Mouse (Mus musculus): Measurements from ENCODE around the gene Mphosph9. TPM values are rescaled to one million over a fixed set of nuclear protein-coding genes. Genes with fewer than 3 reads are reported as not detected.
A peak's percentile ranks its signal among the peaks of the same experiment; 100 is the strongest.

The Mphosph9 gene
- polyA plus RNA-seq, 1 experiment, result 3.1 TPM

GRCm38 (mm10) chr5:124259133-124259532, 68.6 kb downstream of the Mphosph9 start:
- no peaks in the 10 kb centered on the region for H3K4me1 ChIP-seq (ENCODE audit: control insufficient read depth, insufficient read depth, low read length)
- no peaks in the 10 kb centered on the region; the same call in 1 of the 2 replicates for H3K36me3 ChIP-seq (ENCODE audit: control insufficient read depth, insufficient read depth, low read length)
- H3K27ac ChIP-seq (ENCODE audit: insufficient read depth, low read depth, low read length), result no peak overlapping the region
- no peak for TF ChIP-seq CTCF (conservative IDR thresholded peaks at IDR 0.05; ENCODE audit: insufficient read depth, insufficient read length, low read depth, low read length)
- H3K4me3 ChIP-seq (ENCODE audit: insufficient read depth, low read depth, low read length), result no peak overlapping the region
- WGBS, result 63% methylated on average over 2 of the region's 2 CpGs
- no peaks in the 10 kb centered on the region for H3K27me3 ChIP-seq (replicated peaks; ENCODE audit: control insufficient read depth, insufficient read depth, low read length)
- DNase-seq, result no peak

DNA sequence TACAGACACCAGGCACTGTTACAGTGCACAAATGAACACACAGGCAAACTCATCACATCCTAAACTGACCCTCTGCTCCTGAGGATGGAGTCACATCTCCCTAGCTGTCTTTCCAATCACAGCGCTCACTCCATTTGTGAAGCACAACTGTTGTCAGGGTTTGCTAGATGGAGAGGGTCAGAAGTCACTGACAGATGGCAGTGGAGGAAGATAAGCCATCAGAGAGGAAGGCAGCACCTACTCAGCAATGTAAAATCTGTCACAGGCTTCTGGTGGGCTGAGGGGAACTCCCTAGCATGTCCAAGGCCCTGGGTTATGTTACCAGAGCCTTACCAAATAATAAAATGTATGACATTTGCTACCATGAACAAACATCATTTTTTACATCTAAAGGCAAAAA, 69.7 kb downstream of the Mphosph9 start:
- Histone ChIP-seq H3K4me3 (ENCODE audit: insufficient read depth, low read depth, low read length) (no peak overlapping the region), H3K27ac (ENCODE audit: insufficient read depth, low read depth, low read length) (no peak overlapping the region), H3K27me3 (replicated peaks; ENCODE audit: control insufficient read depth, insufficient read depth, low read length) (no peaks in the 10 kb centered on the region), H3K4me1 (ENCODE audit: control insufficient read depth, insufficient read depth, low read length) (no peaks in the 10 kb centered on the region), H3K36me3 (ENCODE audit: control insufficient read depth, insufficient read depth, low read length) (no peaks in the 10 kb centered on the region; the same call in 1 of the 2 replicates)
- no peak for TF ChIP-seq CTCF (conservative IDR thresholded peaks at IDR 0.05; ENCODE audit: insufficient read depth, insufficient read length, low read depth, low read length)
- no peak for TF ChIP-seq POLR2A (IDR thresholded peaks at IDR 0.05; ENCODE audit: low read depth, low read length)
- no peak for DNase-seq
- 100% methylated on average over 1 of the region's 1 CpGs for WGBS

GRCm38 (mm10) chr5:124255141-124255540, 72.6 kb downstream of the Mphosph9 start:
- H3K36me3 ChIP-seq (ENCODE audit: control insufficient read depth, insufficient read depth, low read length), result no peaks in the 10 kb centered on the region; the same call in 1 of the 2 replicates
- H3K27me3 ChIP-seq (replicated peaks; ENCODE audit: control insufficient read depth, insufficient read depth, low read length), result no peaks in the 10 kb centered on the region
- 85% methylated on average over 7 of the region's 7 CpGs for WGBS
- H3K27ac ChIP-seq (ENCODE audit: insufficient read depth, low read depth, low read length), result no peak overlapping the region
- H3K4me1 ChIP-seq (ENCODE audit: control insufficient read depth, insufficient read depth, low read length), result 0 out of 2 replicates have a peak, but pooled peaks cover 4% of the 10 kb centered on the region
- no peak for TF ChIP-seq POLR2A (IDR thresholded peaks at IDR 0.05; ENCODE audit: low read depth, low read length)
- TF ChIP-seq CTCF (conservative IDR thresholded peaks at IDR 0.05; ENCODE audit: insufficient read depth, insufficient read length, low read depth, low read length), result no peak
- no peak overlapping the region for H3K4me3 ChIP-seq (ENCODE audit: insufficient read depth, low read depth, low read length)
- no peak for DNase-seq

GRCm38 (mm10) chr5:124253555-124253954, 74.2 kb downstream of the Mphosph9 start:
- no peak for DNase-seq
- WGBS, result 85% methylated on average over 8 of the region's 8 CpGs
- TF ChIP-seq POLR2A (IDR thresholded peaks at IDR 0.05; ENCODE audit: low read depth, low read length) (no peak), CTCF (conservative IDR thresholded peaks at IDR 0.05; ENCODE audit: insufficient read depth, insufficient read length, low read depth, low read length) (no peak)
- Histone ChIP-seq H3K27me3 (replicated peaks; ENCODE audit: control insufficient read depth, insufficient read depth, low read length) (no peaks in the 10 kb centered on the region), H3K27ac (ENCODE audit: insufficient read depth, low read depth, low read length) (no peak overlapping the region), H3K4me3 (ENCODE audit: insufficient read depth, low read depth, low read length) (no peak overlapping the region), H3K4me1 (ENCODE audit: control insufficient read depth, insufficient read depth, low read length) (peaks cover 4% of the 10 kb centered on the region; the same call in 1 of the 2 replicates), H3K36me3 (ENCODE audit: control insufficient read depth, insufficient read depth, low read length) (no peaks in the 10 kb centered on the region; the same call in 1 of the 2 replicates)

DNA sequence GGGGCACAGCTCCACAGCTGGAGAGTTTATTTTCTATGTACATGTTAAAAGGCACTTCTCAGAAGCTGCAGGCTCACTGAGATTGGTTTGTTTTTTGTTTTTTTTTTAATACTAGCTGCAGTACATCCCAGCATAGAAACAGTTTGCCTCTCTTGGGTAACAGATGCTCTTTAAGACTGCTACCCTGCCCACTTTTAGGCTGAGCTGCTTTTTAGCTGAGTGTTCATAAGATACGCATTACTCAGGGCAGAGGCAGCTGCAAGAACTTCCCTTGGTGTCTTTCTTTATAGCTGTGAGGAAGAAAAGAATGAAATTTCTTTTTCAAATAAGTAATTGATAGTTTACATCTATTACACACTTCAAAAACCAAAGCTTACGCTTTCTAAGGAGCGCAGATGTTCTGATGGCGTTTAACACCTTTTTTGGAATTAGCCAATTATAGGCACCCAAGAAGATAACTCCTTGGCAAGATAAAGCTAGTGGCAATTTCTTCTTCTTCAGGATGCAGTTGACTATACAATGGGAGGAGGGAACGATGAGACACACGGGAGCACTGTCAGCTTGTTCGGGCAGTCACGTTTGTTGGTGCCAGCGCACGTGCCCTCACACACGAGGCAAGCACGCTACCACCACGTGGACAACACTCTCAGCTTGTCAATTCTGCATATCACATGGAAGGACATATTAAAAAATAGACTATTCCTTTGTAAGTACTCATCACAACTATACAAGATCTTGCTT, 75.0 kb downstream of the Mphosph9 start:
- Histone ChIP-seq H3K27ac (ENCODE audit: insufficient read depth, low read depth, low read length) (no peak overlapping the region), H3K36me3 (ENCODE audit: control insufficient read depth, insufficient read depth, low read length) (no peaks in the 10 kb centered on the region; the same call in 1 of the 2 replicates), H3K27me3 (replicated peaks; ENCODE audit: control insufficient read depth, insufficient read depth, low read length) (no peaks in the 10 kb centered on the region), H3K4me1 (ENCODE audit: control insufficient read depth, insufficient read depth, low read length) (peaks cover 4% of the 10 kb centered on the region; the same call in 1 of the 2 replicates), H3K4me3 (ENCODE audit: insufficient read depth, low read depth, low read length) (no peak overlapping the region)
- no peak for DNase-seq
- 96% methylated on average over 13 of the region's 13 CpGs for WGBS
- TF ChIP-seq POLR2A (IDR thresholded peaks at IDR 0.05; ENCODE audit: low read depth, low read length), result no peak

DNA sequence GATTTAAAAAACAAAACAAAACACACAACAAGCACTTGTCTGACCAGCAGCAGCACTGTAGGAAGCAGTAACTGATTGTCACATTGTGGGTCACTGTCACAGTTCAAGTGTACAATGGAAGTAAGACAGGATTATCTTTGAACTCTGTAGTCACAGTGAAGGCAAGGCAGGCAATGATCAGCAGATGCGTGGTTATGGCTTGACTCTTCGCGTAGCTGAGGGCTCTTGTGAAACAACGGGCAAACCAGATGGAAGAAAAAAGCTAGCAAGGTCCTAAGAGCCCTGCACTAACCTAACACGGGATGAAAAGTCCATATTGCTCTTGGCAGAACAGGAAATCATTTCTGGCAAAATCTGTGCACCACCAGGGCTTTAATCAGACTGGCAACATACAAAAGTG, 76.7 kb downstream of the Mphosph9 start:
- no peaks in the 10 kb centered on the region for H3K27me3 ChIP-seq (replicated peaks; ENCODE audit: control insufficient read depth, insufficient read depth, low read length)
- TF ChIP-seq CTCF (conservative IDR thresholded peaks at IDR 0.05; ENCODE audit: insufficient read depth, insufficient read length, low read depth, low read length) (no peak), POLR2A (IDR thresholded peaks at IDR 0.05; ENCODE audit: low read depth, low read length) (no peak)
- peaks cover 4% of the 10 kb centered on the region; the same call in 1 of the 2 replicates for H3K4me1 ChIP-seq (ENCODE audit: control insufficient read depth, insufficient read depth, low read length)
- H3K36me3 ChIP-seq (ENCODE audit: control insufficient read depth, insufficient read depth, low read length), result no peaks in the 10 kb centered on the region
- 82% methylated on average over 5 of the region's 5 CpGs for WGBS
- DNase-seq, result no peak
- no peak overlapping the region for H3K27ac ChIP-seq (ENCODE audit: insufficient read depth, low read depth, low read length)
- no peak overlapping the region for H3K4me3 ChIP-seq (ENCODE audit: insufficient read depth, low read depth, low read length)

DNA sequence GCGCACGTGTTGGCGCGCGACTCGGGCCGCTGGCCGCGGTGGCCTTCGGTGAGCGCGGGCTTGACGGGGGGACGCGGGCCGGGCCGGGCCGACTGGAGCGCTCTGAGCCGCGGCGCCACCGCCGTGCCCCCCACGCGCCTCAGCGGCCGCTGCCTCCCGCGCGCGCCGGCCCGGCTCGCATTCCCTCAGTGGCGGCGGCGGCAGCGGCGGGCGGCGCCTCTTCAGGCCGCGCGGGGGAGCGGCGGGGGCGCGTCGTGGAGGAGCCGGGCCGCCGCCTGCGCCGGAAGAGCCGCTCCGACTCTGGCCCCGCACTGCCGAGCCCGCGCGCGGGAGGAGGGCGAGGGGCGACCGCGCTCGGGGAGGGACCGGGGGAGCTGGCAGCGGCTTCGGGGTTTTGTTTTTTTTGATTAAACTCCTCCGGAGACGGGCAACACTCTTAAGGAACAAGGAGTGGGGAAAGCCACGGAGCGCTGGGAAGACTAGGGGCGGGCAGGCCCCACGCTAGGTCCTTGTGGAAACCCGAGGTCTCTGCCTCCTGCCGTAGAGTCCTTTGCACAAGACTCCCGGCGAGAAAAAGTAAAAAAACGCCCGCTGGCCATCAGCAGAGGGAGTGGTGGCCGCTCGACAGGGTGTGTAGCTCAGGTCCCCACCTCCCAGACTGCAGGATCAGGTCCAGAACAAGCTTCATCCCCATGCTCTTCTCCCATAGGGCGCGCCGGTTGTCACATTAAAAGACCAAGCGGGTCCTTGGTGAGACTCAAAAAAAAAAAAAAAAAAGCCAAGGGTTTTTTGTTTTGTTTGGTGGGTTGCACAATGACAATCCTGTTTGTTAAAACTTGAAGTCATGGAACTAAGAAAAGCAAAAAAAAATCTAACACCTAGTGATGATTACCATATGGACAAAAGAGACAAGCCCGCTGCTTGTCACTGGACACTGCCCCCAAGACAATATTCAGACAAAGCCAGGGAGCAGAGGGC, 77.9 kb downstream of the Mphosph9 start, which contains the start of gene Pitpnm2:
Gene Pitpnm2, minus strand, starts transcription at position 147 of the 978 bp plus-strand sequence.
- peak; percentile 52 for DNase-seq
- TF ChIP-seq POLR2A (IDR thresholded peaks at IDR 0.05; ENCODE audit: low read depth, low read length) (no peak), CTCF (conservative IDR thresholded peaks at IDR 0.05; ENCODE audit: insufficient read depth, insufficient read length, low read depth, low read length) (no peak)

More for the DNA sequence above, 77.9 kb downstream of the Mphosph9 start, which contains the start of gene Pitpnm2:
- H3K4me3 ChIP-seq (ENCODE audit: insufficient read depth, low read depth, low read length), result peak within 1 kb of the TSS; percentile 53
- peaks cover 4% of the 10 kb centered on the region; the same call in 1 of the 2 replicates for H3K4me1 ChIP-seq (ENCODE audit: control insufficient read depth, insufficient read depth, low read length)
- peak within 1 kb of the TSS; percentile 64 for H3K27ac ChIP-seq (ENCODE audit: insufficient read depth, low read depth, low read length)
- H3K36me3 ChIP-seq (ENCODE audit: control insufficient read depth, insufficient read depth, low read length), result no peaks in the 10 kb centered on the region
- no peaks in the 10 kb centered on the region for H3K27me3 ChIP-seq (replicated peaks; ENCODE audit: control insufficient read depth, insufficient read depth, low read length)
- 5% methylated on average over 89 of the region's 90 CpGs for WGBS

Measured in kidney, adult 2 months (tissue).